Mouse (Mus musculus) embryonic facial prominence, embryonic 14.5 days (tissue): Measurements from ENCODE around the gene Cd79a. TPM values are rescaled to one million over a fixed set of nuclear protein-coding genes. Genes with fewer than 3 reads are reported as not detected.
"Not testable (repeated sequence)": the region's sequence is repeated elsewhere in the genome, so short reads cannot be mapped to it uniquely, and the experiment has no call there.

ENCODE experiments used
- ATAC-seq: fragments of 200-750 bp; cut with Nextera tagmentation; 2 replicates; pipeline ENCODE4 v1.8.0; 2017; ENCODE audit warnings: low read depth, moderate number of reproducible peaks, moderate TSS enrichment
- DNase-seq: peaks from one replicate; pipeline ENCODE4 v3.0.0-alpha.2; 2015; ENCODE audit warnings: low spot score
- H3K27ac ChIP-seq: fragments of 300-500 bp; sonication (generic); replicated peaks from 2 replicates; pipeline ENCODE4 v1.5.1; 2014; ENCODE audit warnings: low read depth, mild to moderate bottlenecking, low read length, moderate library complexity
- H3K27me3 ChIP-seq: fragments of 300-500 bp; sonication (generic); replicated peaks from 2 replicates; pipeline ENCODE4 v1.6.1; 2014; ENCODE audit warnings: low read length; ENCODE audit not compliant: control insufficient read depth, insufficient read depth
- H3K36me3 ChIP-seq: fragments of 300-500 bp; sonication (generic); 2 replicates; pipeline ENCODE4 v1.6.1; 2014; ENCODE audit warnings: low read length, mixed read lengths; ENCODE audit not compliant: control insufficient read depth, insufficient read depth
- H3K4me1 ChIP-seq: fragments of 300-500 bp; sonication (generic); 2 replicates; pipeline ENCODE4 v1.6.1; 2014; ENCODE audit warnings: antibody characterized with exemption, low read length; ENCODE audit not compliant: control insufficient read depth, insufficient read depth
- H3K4me2 ChIP-seq: fragments of 300-500 bp; sonication (generic); 2 replicates; pipeline ENCODE4 v1.6.1; 2014; ENCODE audit warnings: low read depth, mild to moderate bottlenecking, low read length, moderate library complexity, mixed read lengths
- H3K4me3 ChIP-seq: fragments of 300-500 bp; sonication (generic); 2 replicates; pipeline ENCODE4 v1.5.1; 2014; ENCODE audit warnings: low read depth, mild to moderate bottlenecking, low read length
- H3K9ac ChIP-seq: fragments of 300-500 bp; sonication (generic); 2 replicates; pipeline ENCODE4 v1.6.1; 2014; ENCODE audit warnings: low read depth, mild to moderate bottlenecking, low read length, moderate library complexity, mixed read lengths
- H3K9me3 ChIP-seq: fragments of 300-500 bp; sonication (generic); 2 replicates; pipeline ENCODE4 v1.6.1; 2016; ENCODE audit warnings: low read length; ENCODE audit not compliant: control insufficient read depth
- WGBS: fragments of 180-500 bp; shearing (Covaris S2); extraction: QIAGEN DNeasy Blood & Tissue Kit; methylation state at CpG from one replicate; pipeline ENCODE4 v1.1.7; 2014; 5-methylcytosine and 5-hydroxymethylcytosine counted together
- polyA plus RNA-seq: library from polyadenylated mRNA; unstranded; fragments of >200 nt; fragmentation: Nextera tagmentation; extraction: Ambion mirVana; gene quantifications from 2 replicates; pipeline ENCODE4 v1.2.1, GENCODE M21; 2014

Gene Cd79a
- polyA plus RNA-seq, 1 experiment from 2014 or later = 0.35 TPM

- Histone ChIP-seq H3K4me1 (peaks cover 13% of the 10 kb centered on the region), H3K4me3 (no peak overlapping the region), H3K36me3 (peaks cover 61% of the 10 kb centered on the region), H3K4me2 (no peak overlapping the region), H3K9me3 (no peaks in the 10 kb centered on the region), H3K27ac (no peak overlapping the region), H3K9ac (no peak overlapping the region), H3K27me3 (no peaks in the 10 kb centered on the region)
- ATAC-seq (peak; percentile 58), DNase-seq (peak; percentile 89)
- WGBS = 33% methylated on average over 10 of the region's 10 CpGs
Measured at GRCm38 (mm10) chr7:24890281-24891216, 6.6 kb upstream of the Cd79a start.

DNA sequence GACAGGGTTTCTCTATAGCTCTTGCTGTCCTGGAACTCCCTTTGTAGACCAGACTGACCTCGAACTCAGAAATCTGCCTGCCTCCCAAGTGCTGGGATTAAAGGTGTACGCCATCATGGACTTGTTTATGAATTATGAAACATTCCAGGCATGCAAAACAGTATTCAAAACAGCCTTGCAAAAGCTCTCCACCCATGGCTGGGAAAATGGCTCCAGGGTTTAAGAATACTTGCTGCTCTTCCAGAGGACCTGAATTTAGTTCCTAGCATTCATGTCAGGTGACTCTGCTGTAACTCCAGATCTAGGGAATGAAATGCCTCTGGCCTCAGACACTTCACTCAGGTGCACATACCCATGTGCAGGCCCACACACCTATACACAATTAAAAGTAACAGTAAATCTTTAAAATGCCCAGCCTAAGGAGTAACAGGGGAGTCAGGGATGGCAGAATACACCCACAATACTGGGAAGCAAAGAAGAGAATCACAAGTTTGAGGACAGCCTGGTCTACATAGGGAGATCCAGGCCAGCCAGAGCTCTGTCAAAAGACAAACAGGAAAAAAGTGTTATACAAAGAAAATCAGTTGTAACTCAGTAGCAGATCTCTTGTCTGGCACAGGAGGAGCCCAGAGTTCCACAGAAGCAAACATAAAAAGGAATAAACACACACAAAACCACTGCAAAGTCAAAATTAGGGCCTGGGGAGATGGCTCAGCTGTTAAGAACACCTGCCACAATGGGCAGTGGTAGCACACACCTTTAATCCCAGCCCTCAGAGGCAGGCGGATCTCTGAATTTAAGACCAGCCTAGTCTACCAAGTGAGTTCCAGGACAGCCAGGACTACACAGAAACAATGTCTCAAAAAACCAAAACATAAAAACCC lies 5.7 kb upstream of the Cd79a start:
- DNase-seq (no peak), ATAC-seq (no peak)
- H3K36me3 ChIP-seq = peaks cover 51% of the 10 kb centered on the region
- no peaks in the 10 kb centered on the region for H3K27me3 ChIP-seq
- H3K9me3 ChIP-seq = no peaks in the 10 kb centered on the region
- WGBS = 63% methylated on average over 3 of the region's 3 CpGs
- peaks cover 3% of the 10 kb centered on the region; the same call in 1 of the 2 replicates for H3K4me1 ChIP-seq
- H3K4me3 ChIP-seq = no peak overlapping the region
- no peak overlapping the region for H3K4me2 ChIP-seq
- no peak overlapping the region for H3K9ac ChIP-seq
- H3K27ac ChIP-seq = no peak overlapping the region

DNA sequence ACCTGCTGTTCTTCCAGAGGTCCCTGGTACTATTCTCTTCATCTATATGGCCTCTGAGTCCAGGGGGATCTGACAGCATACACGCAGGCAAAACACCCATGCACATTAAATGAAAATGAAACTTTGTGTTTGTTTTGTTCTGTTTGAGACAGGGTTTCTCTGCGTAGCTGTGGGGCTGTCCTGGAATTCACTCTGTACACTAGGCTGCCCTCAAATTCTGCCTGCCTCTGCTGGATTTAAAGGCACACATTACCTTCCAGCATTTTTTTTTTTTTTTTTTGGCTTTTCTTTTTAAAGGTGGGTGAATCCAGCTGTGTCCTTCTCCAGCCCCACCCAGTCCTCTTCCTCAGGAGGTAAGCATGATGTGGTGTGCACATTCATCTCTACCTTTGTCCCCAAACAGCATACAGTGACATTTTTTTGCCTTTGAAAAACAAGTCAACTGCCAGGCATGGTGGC lies 5.0 kb upstream of the Cd79a start:
- Histone ChIP-seq H3K27me3 (no peaks in the 10 kb centered on the region), H3K9ac (no peak overlapping the region), H3K4me3 (no peak overlapping the region), H3K4me1 (no peaks in the 10 kb centered on the region), H3K9me3 (no peaks in the 10 kb centered on the region), H3K27ac (no peak overlapping the region), H3K36me3 (peaks cover 44% of the 10 kb centered on the region), H3K4me2 (no peak overlapping the region)
- WGBS = 73% methylated on average over 2 of the region's 2 CpGs
- no peak for ATAC-seq
- DNase-seq = no peak

DNA sequence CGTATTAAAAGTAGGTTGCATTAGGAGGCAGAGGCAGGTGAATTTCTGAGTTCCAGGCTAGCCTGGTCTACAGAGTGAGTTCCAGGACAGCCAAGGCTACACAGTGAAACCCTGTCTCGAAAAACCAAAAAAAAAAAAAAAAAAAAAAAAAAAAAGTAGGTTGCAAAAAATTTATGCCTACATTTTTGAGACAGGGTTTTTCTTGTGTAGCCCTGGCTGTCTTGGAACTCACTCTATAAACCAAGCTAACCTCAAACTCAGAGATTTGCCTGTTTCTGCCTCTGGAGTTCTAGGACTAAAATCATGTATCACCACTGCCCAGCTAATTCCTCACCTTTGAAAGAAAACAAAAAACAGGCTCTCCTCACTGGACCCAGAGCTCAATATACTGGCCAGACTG lies 1.4 kb upstream of the Cd79a start:
- not testable (repeated sequence) for DNase-seq, H3K4me2 ChIP-seq, H3K9ac ChIP-seq, H3K27ac ChIP-seq, H3K36me3 ChIP-seq, H3K4me1 ChIP-seq, ATAC-seq, H3K4me3 ChIP-seq, H3K27me3 ChIP-seq, H3K9me3 ChIP-seq
- WGBS = 92% methylated on average over 2 of the region's 2 CpGs

GRCm38 (mm10) chr7:24896269-24896668 lies 912 bp upstream of the Cd79a start:
- 86% methylated on average over 8 of the region's 8 CpGs for WGBS
- Histone ChIP-seq H3K27ac (no peak overlapping the region), H3K9me3 (no peaks in the 10 kb centered on the region), H3K36me3 (peaks cover 3% of the 10 kb centered on the region), H3K9ac (no peak overlapping the region), H3K4me2 (no peak overlapping the region), H3K4me1 (no peaks in the 10 kb centered on the region), H3K27me3 (no peaks in the 10 kb centered on the region), H3K4me3 (no peak overlapping the region)
- no peak for ATAC-seq
- DNase-seq = no peak

- DNase-seq (no peak), ATAC-seq (no peak)
- H3K27me3 ChIP-seq = no peaks in the 10 kb centered on the region
- H3K4me2 ChIP-seq = no peak overlapping the region
- H3K27ac ChIP-seq = no peak overlapping the region
- 80% methylated on average over 5 of the region's 5 CpGs for WGBS
- H3K4me1 ChIP-seq = peaks cover 7% of the 10 kb centered on the region; the same call in 1 of the 2 replicates
- H3K9ac ChIP-seq = no peak overlapping the region
- H3K9me3 ChIP-seq = no peaks in the 10 kb centered on the region
- H3K36me3 ChIP-seq = no peaks in the 10 kb centered on the region
- H3K4me3 ChIP-seq = no peak overlapping the region
Measured at GRCm38 (mm10) chr7:24897959-24898358, 778 bp downstream of the Cd79a start.

DNA sequence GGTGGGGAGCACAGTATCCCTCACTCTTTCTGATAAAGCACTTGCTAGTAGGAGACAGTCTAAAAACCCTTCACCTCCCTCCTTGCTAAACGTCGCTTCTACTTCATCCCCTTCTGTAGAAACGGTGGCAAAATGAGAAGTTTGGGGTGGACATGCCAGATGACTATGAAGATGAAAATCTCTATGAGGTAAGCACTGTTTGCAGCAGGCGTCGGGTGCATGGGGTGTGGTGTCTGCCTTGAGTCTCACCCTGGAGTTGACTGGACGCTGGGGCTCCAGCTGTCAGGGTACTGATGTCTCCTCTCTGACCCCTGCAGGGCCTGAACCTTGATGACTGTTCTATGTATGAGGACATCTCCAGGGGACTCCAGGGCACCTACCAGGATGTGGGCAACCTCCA lies 3.9 kb downstream of the Cd79a start:
- peaks cover 15% of the 10 kb centered on the region for H3K4me1 ChIP-seq
- no peaks in the 10 kb centered on the region; the same call in 1 of the 2 replicates for H3K36me3 ChIP-seq
- H3K4me2 ChIP-seq = no peak overlapping the region
- H3K27ac ChIP-seq = no peak overlapping the region
- ATAC-seq (no peak), DNase-seq (no peak)
- H3K9me3 ChIP-seq = no peaks in the 10 kb centered on the region
- H3K9ac ChIP-seq = no peak overlapping the region
- 71% methylated on average over 6 of the region's 6 CpGs for WGBS
- no peak overlapping the region for H3K4me3 ChIP-seq
- no peaks in the 10 kb centered on the region for H3K27me3 ChIP-seq

- Histone ChIP-seq H3K4me1 (peaks cover 20% of the 10 kb centered on the region), H3K27me3 (no peaks in the 10 kb centered on the region), H3K36me3 (no peaks in the 10 kb centered on the region; the same call in 1 of the 2 replicates), H3K4me3 (peak overlapping the region; percentile 78), H3K4me2 (peak overlapping the region; percentile 68), H3K9ac (peak overlapping the region; percentile 89), H3K27ac (peak overlapping the region; percentile 79; the same call in 1 of the 2 replicates), H3K9me3 (no peaks in the 10 kb centered on the region)
- no peak for DNase-seq
- WGBS = 63% methylated on average over 1 of the region's 1 CpGs
- no peak for ATAC-seq
Measured at GRCm38 (mm10) chr7:24901842-24902241, 4.7 kb downstream of the Cd79a start.
